Mouse (Mus musculus) neural tube, embryonic 14.5 days (tissue): Measurements from ENCODE around the gene 1700012P22Rik. TPM values are rescaled to one million over a fixed set of nuclear protein-coding genes. Genes with fewer than 3 reads are reported as not detected.

Source experiments
- ATAC-seq: fragments of 200-750 bp; cut with Nextera tagmentation; 2 replicates; pipeline ENCODE4 v1.8.0; 2017; ENCODE audit warnings: low read depth, mild to moderate bottlenecking, moderate TSS enrichment, moderate library complexity
- H3K27ac ChIP-seq: fragments of 300-500 bp; sonication (generic); 2 replicates; pipeline ENCODE4 v1.5.1; 2014; ENCODE audit warnings: low read depth, mild to moderate bottlenecking, control low read depth, low read length, moderate library complexity, mixed read lengths
- H3K27me3 ChIP-seq: fragments of 300-500 bp; sonication (generic); 2 replicates; pipeline ENCODE4 v1.6.1; 2014; ENCODE audit warnings: low read length; ENCODE audit not compliant: control insufficient read depth, insufficient read depth
- H3K36me3 ChIP-seq: fragments of 300-500 bp; sonication (generic); 2 replicates; pipeline ENCODE4 v1.6.1; 2014; ENCODE audit warnings: low read length, mixed read lengths; ENCODE audit not compliant: control insufficient read depth, insufficient read depth
- H3K4me1 ChIP-seq: fragments of 300-500 bp; sonication (generic); 2 replicates; pipeline ENCODE4 v1.6.1; 2014; ENCODE audit warnings: low read length; ENCODE audit not compliant: control insufficient read depth, insufficient read depth
- H3K4me2 ChIP-seq: fragments of 300-500 bp; sonication (generic); 2 replicates; pipeline ENCODE4 v1.6.1; 2014; ENCODE audit warnings: mild to moderate bottlenecking, low read depth, low read length, control low read depth
- H3K4me3 ChIP-seq: fragments of 300-500 bp; sonication (generic); 2 replicates; pipeline ENCODE4 v1.5.1; 2014; ENCODE audit warnings: low read depth, low read length, control low read depth, mixed read lengths
- H3K9ac ChIP-seq: fragments of 300-500 bp; sonication (generic); replicated peaks from 2 replicates; pipeline ENCODE4 v1.6.1; 2014; ENCODE audit warnings: low read depth, mild to moderate bottlenecking, control low read depth, low read length, mixed read lengths
- H3K9me3 ChIP-seq: fragments of 300-500 bp; sonication (generic); 2 replicates; pipeline ENCODE4 v1.6.1; 2016; ENCODE audit warnings: low read length; ENCODE audit not compliant: control insufficient read depth
- WGBS: fragments of 180-500 bp; shearing (Covaris S2); extraction: QIAGEN DNeasy Blood & Tissue Kit; methylation state at CpG from one replicate; pipeline ENCODE4 v1.1.7; 2014; 5-methylcytosine and 5-hydroxymethylcytosine counted together
- polyA plus RNA-seq: library from polyadenylated mRNA; unstranded; fragments of >200 nt; fragmentation: Nextera tagmentation; extraction: Ambion mirVana; gene quantifications from 2 replicates; pipeline ENCODE4 v1.2.1, GENCODE M21; 2014

The 1700012P22Rik gene
- polyA plus RNA-seq, 1 experiment from 2014 or later: not detected

DNA sequence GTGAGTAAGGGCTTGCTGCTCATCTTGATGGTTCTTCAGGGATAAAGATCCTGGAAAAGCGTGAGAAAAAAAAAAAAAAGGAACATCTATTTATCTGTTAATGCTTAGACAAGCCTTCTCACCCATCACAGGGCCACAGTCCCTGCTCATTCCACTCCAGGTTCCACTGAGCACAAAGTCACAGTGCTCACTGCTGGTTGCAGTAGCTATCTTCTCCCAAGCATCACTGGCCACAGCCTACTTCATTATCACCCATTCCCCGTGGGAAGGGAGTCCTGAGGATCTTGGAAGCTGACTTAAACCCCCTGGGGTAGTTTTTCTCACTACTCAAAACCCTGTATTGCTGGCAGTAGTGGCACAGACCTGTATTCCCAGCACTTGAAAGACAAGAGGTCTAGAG, 60.7 kb downstream of the 1700012P22Rik start, which contains the start of gene Pramef20:
Gene Pramef20 (minus strand): TSS at position 23 of the 400 bp plus-strand sequence.
- 65% methylated on average over 2 of the region's 2 CpGs for WGBS
- H3K27me3 ChIP-seq: no peaks in the 10 kb centered on the region
- no peak for ATAC-seq
- no peaks in the 10 kb centered on the region for H3K4me1 ChIP-seq
- no peaks in the 10 kb centered on the region for H3K36me3 ChIP-seq
- H3K9me3 ChIP-seq: no peaks in the 10 kb centered on the region
- no peak within 1 kb of the TSS for H3K9ac ChIP-seq
- H3K27ac ChIP-seq: no peak within 1 kb of the TSS
- H3K4me2 ChIP-seq: no peak within 1 kb of the TSS
- H3K4me3 ChIP-seq: no peak within 1 kb of the TSS

Other genes starting within 250 kb of the 1700012P22Rik start
- not detected in 2 replicates for gene Oog2, start 248.1 kb downstream of the 1700012P22Rik start, polyA plus RNA-seq
- gene C87977, start 225.5 kb downstream of the 1700012P22Rik start, polyA plus RNA-seq: not detected in 2 replicates
- gene Pramel5, start 158.3 kb downstream of the 1700012P22Rik start, polyA plus RNA-seq: not detected in 2 replicates
- not detected in 2 replicates for gene Gm13128, start 108.5 kb downstream of the 1700012P22Rik start, polyA plus RNA-seq
- not detected in 2 replicates for gene Gm13119, start 80.8 kb downstream of the 1700012P22Rik start, polyA plus RNA-seq
- gene Pramef20, start 60.8 kb downstream of the 1700012P22Rik start, polyA plus RNA-seq: not detected in 2 replicates
- not detected in 2 replicates for gene Pramef12, start 30.3 kb downstream of the 1700012P22Rik start, polyA plus RNA-seq
- gene Gm9944, start 14.5 kb upstream of the 1700012P22Rik start, polyA plus RNA-seq: not detected in 2 replicates
- not detected in 2 replicates for gene Aadacl3, start 25.0 kb upstream of the 1700012P22Rik start, polyA plus RNA-seq
- gene 9430007A20Rik, start 81.0 kb upstream of the 1700012P22Rik start, polyA plus RNA-seq: not detected in 2 replicates
- not detected in 2 replicates for gene Gm13124, start 126.4 kb upstream of the 1700012P22Rik start, polyA plus RNA-seq
- not detected in 2 replicates for gene Aadacl4, start 174.9 kb upstream of the 1700012P22Rik start, polyA plus RNA-seq
- not detected in 2 replicates for gene Gm436, start 247.6 kb upstream of the 1700012P22Rik start, polyA plus RNA-seq